Comparison of ENCODE assay signal across 21 mouse cellular contexts in the genomic region with DNA sequence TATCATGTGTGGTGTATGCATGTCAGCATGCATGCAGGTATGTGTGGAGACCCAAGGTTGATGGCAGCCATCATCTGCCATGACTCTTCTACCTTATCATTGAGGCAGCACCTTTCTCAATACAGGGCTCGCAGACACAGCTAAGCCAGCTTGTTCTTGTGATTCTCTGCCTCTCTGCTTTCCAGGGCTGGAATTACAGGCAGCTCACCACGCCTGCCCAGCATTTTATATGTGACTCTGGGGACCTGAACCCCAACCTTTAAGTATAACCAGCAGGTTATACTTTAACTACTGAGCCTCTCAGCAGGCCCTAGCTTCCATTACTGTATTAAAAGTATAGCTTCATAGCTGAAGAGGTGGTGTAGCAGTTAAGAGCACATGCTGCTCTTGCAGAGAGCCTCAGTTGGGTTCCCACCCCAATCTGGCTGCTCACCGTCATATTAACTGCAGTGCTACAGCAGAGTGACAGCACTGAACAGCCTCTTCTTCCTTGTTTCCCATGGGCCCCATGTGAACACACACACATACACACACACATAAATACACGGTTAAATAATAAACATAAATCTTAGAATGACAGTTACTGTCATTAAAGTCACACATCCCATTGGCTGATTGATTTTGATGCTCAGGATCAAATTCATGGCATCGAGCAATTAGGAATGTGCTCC.
"Had no signal": no experiment of that assay in that cellular context is flagged by ENCODE, and none has a peak within 500 bp of the region (broad histone marks: within the 10 kb centered on the region; RNA-seq: fewer than 3 reads in every experiment).

No protein-coding gene starts in this region.

- H3K4me2 ChIP-seq: limb, embryonic 15.5 days; liver, embryonic 11.5 days; lung, embryonic 14.5 days; midbrain, embryonic 12.5 days; midbrain, embryonic 15.5 days; stomach, embryonic 15.5 days had no signal

- H3K27me3 ChIP-seq: limb, embryonic 15.5 days; midbrain, embryonic 12.5 days; midbrain, embryonic 15.5 days; stomach, embryonic 15.5 days had no signal

- H3K4me1 ChIP-seq: limb, embryonic 15.5 days; midbrain, embryonic 12.5 days; midbrain, embryonic 15.5 days; stomach, embryonic 15.5 days had no signal

- H3K9ac ChIP-seq: limb, embryonic 15.5 days; liver, embryonic 14.5 days; liver, postnatal 0 days; lung, embryonic 14.5 days; midbrain, embryonic 12.5 days; midbrain, embryonic 15.5 days; stomach, embryonic 15.5 days had no signal

- DNase-seq: kidney, adult 11 months; kidney, adult 9 months; layer of hippocampus, postnatal 36 days; left cerebral cortex, postnatal 4 days; liver, postnatal 0 days; lung, embryonic 14.5 days; retina, postnatal 1 day; right cerebral cortex, postnatal 25 days; spleen, adult 18-20 months; thymus, postnatal 25 days had no signal

- H3K4me3 ChIP-seq: left cerebral cortex, adult 2 months; limb, embryonic 15.5 days; midbrain, embryonic 12.5 days; midbrain, embryonic 15.5 days; stomach, embryonic 15.5 days had no signal

- H3K36me3 ChIP-seq: limb, embryonic 15.5 days; midbrain, embryonic 12.5 days; midbrain, embryonic 15.5 days; stomach, embryonic 15.5 days had no signal

- H3K9me3 ChIP-seq: limb, embryonic 15.5 days; midbrain, embryonic 12.5 days; midbrain, embryonic 15.5 days; stomach, embryonic 15.5 days had no signal

- ATAC-seq: hindbrain, embryonic 16.5 days; liver, postnatal 0 days; lung, postnatal 0 days; midbrain, embryonic 15.5 days had no signal

- H3K27ac ChIP-seq: kidney, postnatal 0 days; left cerebral cortex, adult 2 months; limb, embryonic 15.5 days; liver, embryonic 14.5 days; macrophage; midbrain, embryonic 12.5 days; midbrain, embryonic 15.5 days; stomach, embryonic 15.5 days had no signal
